Mouse (Mus musculus) testis, adult 2 months (tissue): ENCODE measurements at regions not wholly inside any gene's neighbourhood (a gene's known extent, or its start where the extent isn't known, plus 50 kb on each side); places are given as distances from the start of the nearest gene placed in this dataset.

Experiments
- CTCF ChIP-seq: fragments of 200-500 bp; IDR thresholded peaks from 2 replicates; pipeline ENCODE4 v1.5.1; 2012; ENCODE audit warnings: low read depth, mild to moderate bottlenecking, inconsistent platforms, low read length, moderate library complexity; ENCODE audit not compliant: control insufficient read depth, insufficient read depth, insufficient replicate concordance
- POLR2A ChIP-seq: fragments of 200-500 bp; IDR thresholded peaks from 2 replicates; pipeline ENCODE4 v1.6.1; 2012; ENCODE audit warnings: low read depth, mild to moderate bottlenecking, inconsistent platforms, low read length, moderate library complexity; ENCODE audit not compliant: control insufficient read depth

GRCm38 (mm10) chr9:61716751-61717150 is 197.6 kb downstream of the Rplp1 start:
- no peak for TF ChIP-seq CTCF
- no peak for TF ChIP-seq POLR2A
